Mouse (Mus musculus): Measurements from ENCODE around the gene Zmynd10. TPM values are rescaled to one million over a fixed set of nuclear protein-coding genes. Genes with fewer than 3 reads are reported as not detected.

The Zmynd10 gene
- polyA plus RNA-seq, 1 experiment from 2014 or later: 0.95 TPM

GRCm38 (mm10) chr9:107593101-107593976 lies 46.2 kb downstream of the Zmynd10 start:
- H3K4me3 ChIP-seq (ENCODE audit: low read depth, low read length): no peak overlapping the region
- peaks cover 2% of the 10 kb centered on the region for H3K4me1 ChIP-seq (ENCODE audit: control insufficient read depth, insufficient read depth, low read length)
- DNase-seq (ENCODE audit: low spot score) (no peak), ATAC-seq (ENCODE audit: insufficient number of reproducible peaks, low FRiP score, low TSS enrichment, low read depth) (no peak)
- no peak overlapping the region for H3K9ac ChIP-seq (ENCODE audit: low read length)
- WGBS: 82% methylated on average over 11 of the region's 11 CpGs
- no peaks in the 10 kb centered on the region for H3K9me3 ChIP-seq (ENCODE audit: control insufficient read depth, low read length)
- no peak overlapping the region for H3K27ac ChIP-seq (replicated peaks; ENCODE audit: low read depth, low read length)
- H3K4me2 ChIP-seq (ENCODE audit: low read depth, severe bottlenecking): no peak overlapping the region
- H3K27me3 ChIP-seq (ENCODE audit: control insufficient read depth, insufficient read depth, low read length): no peaks in the 10 kb centered on the region
- H3K36me3 ChIP-seq (ENCODE audit: control insufficient read depth, insufficient read depth, low read length): peaks cover 27% of the 10 kb centered on the region

GRCm38 (mm10) chr9:107594281-107595062 lies 47.4 kb downstream of the Zmynd10 start:
- Histone ChIP-seq H3K9me3 (ENCODE audit: control insufficient read depth, low read length) (no peaks in the 10 kb centered on the region), H3K27ac (replicated peaks; ENCODE audit: low read depth, low read length) (no peak overlapping the region), H3K4me2 (ENCODE audit: low read depth, severe bottlenecking) (no peak overlapping the region), H3K4me3 (ENCODE audit: low read depth, low read length) (no peak overlapping the region), H3K9ac (ENCODE audit: low read length) (no peak overlapping the region), H3K27me3 (ENCODE audit: control insufficient read depth, insufficient read depth, low read length) (no peaks in the 10 kb centered on the region), H3K36me3 (ENCODE audit: control insufficient read depth, insufficient read depth, low read length) (peaks cover 27% of the 10 kb centered on the region), H3K4me1 (ENCODE audit: control insufficient read depth, insufficient read depth, low read length) (no peaks in the 10 kb centered on the region)
- 75% methylated on average over 8 of the region's 8 CpGs for WGBS
- no peak for DNase-seq (ENCODE audit: low spot score)
- ATAC-seq (ENCODE audit: insufficient number of reproducible peaks, low FRiP score, low TSS enrichment, low read depth): no peak

GRCm38 (mm10) chr9:107596619-107597569 lies 49.8 kb downstream of the Zmynd10 start:
- ATAC-seq (ENCODE audit: insufficient number of reproducible peaks, low FRiP score, low TSS enrichment, low read depth): no peak
- Histone ChIP-seq H3K4me1 (ENCODE audit: control insufficient read depth, insufficient read depth, low read length) (no peaks in the 10 kb centered on the region), H3K4me3 (ENCODE audit: low read depth, low read length) (no peak overlapping the region), H3K36me3 (ENCODE audit: control insufficient read depth, insufficient read depth, low read length) (peaks cover 12% of the 10 kb centered on the region), H3K9me3 (ENCODE audit: control insufficient read depth, low read length) (no peaks in the 10 kb centered on the region), H3K27ac (replicated peaks; ENCODE audit: low read depth, low read length) (no peak overlapping the region), H3K4me2 (ENCODE audit: low read depth, severe bottlenecking) (no peak overlapping the region), H3K9ac (ENCODE audit: low read length) (no peak overlapping the region), H3K27me3 (ENCODE audit: control insufficient read depth, insufficient read depth, low read length) (no peaks in the 10 kb centered on the region)
- 92% methylated on average over 11 of the region's 11 CpGs for WGBS
- no peak for DNase-seq (ENCODE audit: low spot score)

- ATAC-seq (ENCODE audit: insufficient number of reproducible peaks, low FRiP score, low TSS enrichment, low read depth): no peak
- Histone ChIP-seq H3K9ac (ENCODE audit: low read length) (no peak overlapping the region), H3K4me1 (ENCODE audit: control insufficient read depth, insufficient read depth, low read length) (peaks cover 4% of the 10 kb centered on the region), H3K27ac (replicated peaks; ENCODE audit: low read depth, low read length) (no peak overlapping the region), H3K4me2 (ENCODE audit: low read depth, severe bottlenecking) (no peak overlapping the region), H3K36me3 (ENCODE audit: control insufficient read depth, insufficient read depth, low read length) (peaks cover 5% of the 10 kb centered on the region), H3K4me3 (ENCODE audit: low read depth, low read length) (no peak overlapping the region), H3K27me3 (ENCODE audit: control insufficient read depth, insufficient read depth, low read length) (no peaks in the 10 kb centered on the region), H3K9me3 (ENCODE audit: control insufficient read depth, low read length) (no peaks in the 10 kb centered on the region)
- 77% methylated on average over 5 of the region's 5 CpGs for WGBS
- no peak for DNase-seq (ENCODE audit: low spot score)
Observed at GRCm38 (mm10) chr9:107598385-107598784, 51.3 kb downstream of the Zmynd10 start.

- Histone ChIP-seq H3K9ac (ENCODE audit: low read length) (no peak overlapping the region), H3K4me1 (ENCODE audit: control insufficient read depth, insufficient read depth, low read length) (peaks cover 10% of the 10 kb centered on the region), H3K36me3 (ENCODE audit: control insufficient read depth, insufficient read depth, low read length) (no peaks in the 10 kb centered on the region; the same call in 1 of the 2 replicates), H3K4me3 (ENCODE audit: low read depth, low read length) (no peak overlapping the region), H3K27ac (replicated peaks; ENCODE audit: low read depth, low read length) (no peak overlapping the region), H3K27me3 (ENCODE audit: control insufficient read depth, insufficient read depth, low read length) (no peaks in the 10 kb centered on the region), H3K9me3 (ENCODE audit: control insufficient read depth, low read length) (no peaks in the 10 kb centered on the region), H3K4me2 (ENCODE audit: low read depth, severe bottlenecking) (no peak overlapping the region)
- ATAC-seq (ENCODE audit: insufficient number of reproducible peaks, low FRiP score, low TSS enrichment, low read depth) (no peak), DNase-seq (ENCODE audit: low spot score) (no peak)
- WGBS: 87% methylated on average over 9 of the region's 9 CpGs
Observed at GRCm38 (mm10) chr9:107599433-107599832, 52.3 kb downstream of the Zmynd10 start.

- H3K36me3 ChIP-seq (ENCODE audit: control insufficient read depth, insufficient read depth, low read length): no peaks in the 10 kb centered on the region; the same call in 1 of the 2 replicates
- H3K27ac ChIP-seq (replicated peaks; ENCODE audit: low read depth, low read length): no peak overlapping the region
- H3K9me3 ChIP-seq (ENCODE audit: control insufficient read depth, low read length): no peaks in the 10 kb centered on the region
- H3K27me3 ChIP-seq (ENCODE audit: control insufficient read depth, insufficient read depth, low read length): no peaks in the 10 kb centered on the region
- H3K4me1 ChIP-seq (ENCODE audit: control insufficient read depth, insufficient read depth, low read length): peaks cover 14% of the 10 kb centered on the region
- H3K4me2 ChIP-seq (ENCODE audit: low read depth, severe bottlenecking): no peak overlapping the region
- H3K4me3 ChIP-seq (ENCODE audit: low read depth, low read length): no peak overlapping the region
- no peak overlapping the region for H3K9ac ChIP-seq (ENCODE audit: low read length)
- ATAC-seq (ENCODE audit: insufficient number of reproducible peaks, low FRiP score, low TSS enrichment, low read depth): no peak
- no peak for DNase-seq (ENCODE audit: low spot score)
- WGBS: 74% methylated on average over 14 of the region's 14 CpGs
Observed at GRCm38 (mm10) chr9:107599842-107600241, 52.7 kb downstream of the Zmynd10 start.

- 79% methylated on average over 12 of the region's 12 CpGs for WGBS
- Histone ChIP-seq H3K9me3 (ENCODE audit: control insufficient read depth, low read length) (no peaks in the 10 kb centered on the region), H3K36me3 (ENCODE audit: control insufficient read depth, insufficient read depth, low read length) (no peaks in the 10 kb centered on the region; the same call in 1 of the 2 replicates), H3K4me2 (ENCODE audit: low read depth, severe bottlenecking) (no peak overlapping the region), H3K9ac (ENCODE audit: low read length) (no peak overlapping the region), H3K4me1 (ENCODE audit: control insufficient read depth, insufficient read depth, low read length) (peaks cover 23% of the 10 kb centered on the region), H3K27me3 (ENCODE audit: control insufficient read depth, insufficient read depth, low read length) (no peaks in the 10 kb centered on the region), H3K27ac (replicated peaks; ENCODE audit: low read depth, low read length) (no peak overlapping the region), H3K4me3 (ENCODE audit: low read depth, low read length) (no peak overlapping the region)
- ATAC-seq (ENCODE audit: insufficient number of reproducible peaks, low FRiP score, low TSS enrichment, low read depth) (no peak), DNase-seq (ENCODE audit: low spot score) (no peak)
Observed at GRCm38 (mm10) chr9:107600745-107601144, 53.6 kb downstream of the Zmynd10 start.

Measured in limb, embryonic 11.5 days (tissue).